Mouse (Mus musculus): ENCODE data around the gene Elobl.

- TF ChIP-seq CEBPB (IDR thresholded peaks at IDR 0.05; ENCODE audit: low read depth), result no peak
- no peak for TF ChIP-seq CTCF (IDR thresholded peaks at IDR 0.05; ENCODE audit: control insufficient read depth, insufficient read depth, insufficient read length)
- TF ChIP-seq MAX (IDR thresholded peaks at IDR 0.05), result no peak
Observed at GRCm38 (mm10) chr11:88993186-88993585, 26.5 kb upstream of the Elobl start.
